Mouse (Mus musculus) ES-E14 (cell line): ENCODE measurements at regions not wholly inside any gene's neighbourhood (a gene's known extent, or its start where the extent isn't known, plus 50 kb on each side); places are given as distances from the start of the nearest gene placed in this dataset.

Source experiments
- DNase-seq: peaks from one replicate; pipeline ENCODE4 v3.0.0-alpha.2; 2013; ENCODE audit warnings: low read depth, low spot score
- H3K27ac ChIP-seq: 2 replicates; pipeline ENCODE4 v1.5.1; 2012; ENCODE audit warnings: low read depth, mild to moderate bottlenecking, low read length, moderate library complexity, mixed read lengths; ENCODE audit not compliant: poor library complexity, insufficient read depth, severe bottlenecking
- H3K36me3 ChIP-seq: 2 replicates; pipeline ENCODE4 v1.6.1; 2012; ENCODE audit warnings: mild to moderate bottlenecking, low read length, moderate library complexity, mixed read lengths; ENCODE audit not compliant: control insufficient read depth, poor library complexity, insufficient read depth, severe bottlenecking
- H3K4me1 ChIP-seq, 2 experiments: fragments of 150-350 bp in 1 of 2; sonication (generic) in 1 of 2; 2 replicates each; pipeline ENCODE4 v1.6.1; 2012; ENCODE audit warnings: low read length in 2 of 2, mild to moderate bottlenecking in 1 of 2, mixed read lengths in 1 of 2; ENCODE audit not compliant: control insufficient read depth in 2 of 2, insufficient read depth in 2 of 2, poor library complexity in 1 of 2
- H3K4me3 ChIP-seq, 2 experiments: fragments of 150-350 bp in 1 of 2; sonication (generic) in 1 of 2; 2 replicates each; pipeline ENCODE4 v1.5.1; 2012; ENCODE audit warnings: low read length in 2 of 2, low read depth in 1 of 2, mild to moderate bottlenecking in 1 of 2, mixed read lengths in 1 of 2; ENCODE audit not compliant: insufficient read depth in 1 of 2, poor library complexity in 1 of 2, severe bottlenecking in 1 of 2
- H3K9ac ChIP-seq: 2 replicates; pipeline ENCODE4 v1.6.1; 2012; ENCODE audit warnings: low read depth, mild to moderate bottlenecking, low read length, mixed read lengths; ENCODE audit not compliant: poor library complexity, insufficient read depth, severe bottlenecking
- H3K9me3 ChIP-seq: fragments of 150-350 bp; sonication (generic); 2 replicates; pipeline ENCODE4 v1.6.1; 2012; ENCODE audit warnings: low read depth, mild to moderate bottlenecking, low read length; ENCODE audit not compliant: control insufficient read depth, insufficient read depth
- CHD2 ChIP-seq: IDR thresholded peaks from 2 replicates; pipeline ENCODE4 v1.6.1; 2014; ENCODE audit warnings: mild to moderate bottlenecking, low read depth, low read length, inconsistent platforms
- HCFC1 ChIP-seq: IDR thresholded peaks from 2 replicates; pipeline ENCODE4 v1.6.1; 2012; ENCODE audit warnings: low read length, inconsistent platforms, borderline replicate concordance; ENCODE audit not compliant: insufficient read depth
- MAFK ChIP-seq: IDR thresholded peaks from 2 replicates; pipeline ENCODE4 v1.6.1; 2014; ENCODE audit warnings: mild to moderate bottlenecking, low read depth, low read length, inconsistent platforms; ENCODE audit not compliant: insufficient read depth
- ZC3H11A ChIP-seq: IDR thresholded peaks from 2 replicates; pipeline ENCODE4 v1.6.1; 2012; ENCODE audit warnings: low read depth, mild to moderate bottlenecking, inconsistent platforms, low read length, borderline replicate concordance
- ZNF384 ChIP-seq: IDR thresholded peaks from 2 replicates; pipeline ENCODE4 v1.6.1; 2012; ENCODE audit warnings: low read depth, low read length, inconsistent platforms
- in situ Hi-C, 2 experiments: fragments of 600-800 bp; cut with MboI; formaldehyde crosslinking; loops; one replicate each; pipeline ENCODE4 v1.15.1; 2025; ENCODE audit warnings: low sequenced_read_pairs in 2 of 2, inconsistent platforms in 1 of 2; ENCODE audit not compliant: unreplicated experiment in 2 of 2

GRCm38 (mm10) chr4:142321209-142321863, 82.1 kb upstream of the Kazn start:
- H3K27ac ChIP-seq = no peak overlapping the region
- H3K9ac ChIP-seq = no peak overlapping the region
- no peaks in the 10 kb centered on the region for H3K9me3 ChIP-seq
- in situ Hi-C loops = no loop called here
- no peak for TF ChIP-seq CHD2
- no peak for TF ChIP-seq MAFK
- TF ChIP-seq HCFC1 = no peak
- TF ChIP-seq ZC3H11A = no peak
- TF ChIP-seq ZNF384 = no peak
- no peak for DNase-seq
- H3K4me3 ChIP-seq = no peak overlapping the region
- no peaks in the 10 kb centered on the region for H3K4me1 ChIP-seq
- no peaks in the 10 kb centered on the region for H3K36me3 ChIP-seq

DNA sequence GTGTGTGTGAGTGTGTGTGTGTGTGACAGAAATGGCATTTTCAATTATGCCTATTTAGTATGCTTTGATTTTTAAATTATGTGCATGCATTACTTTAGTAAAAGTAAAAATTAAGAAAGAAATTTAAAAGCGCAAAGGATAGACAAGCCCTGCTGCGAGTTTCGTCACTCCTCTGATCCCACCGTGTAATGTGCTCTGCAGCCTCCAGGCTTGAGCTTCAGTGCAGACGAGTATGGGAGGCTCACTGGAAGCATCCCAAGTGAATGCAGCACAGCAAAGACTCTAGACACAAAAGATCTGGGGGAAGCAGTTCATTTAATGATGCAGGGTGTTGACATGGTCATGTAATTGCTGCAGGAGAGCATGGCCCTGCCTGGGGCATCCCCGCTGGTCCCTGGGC, 71.1 kb upstream of the Kazn start:
- in situ Hi-C loops = no loop called here
- Histone ChIP-seq H3K4me1 (no peaks in the 10 kb centered on the region), H3K4me3 (no peak overlapping the region), H3K36me3 (no peaks in the 10 kb centered on the region), H3K9ac (no peak overlapping the region), H3K9me3 (no peaks in the 10 kb centered on the region), H3K27ac (no peak overlapping the region)
- TF ChIP-seq ZC3H11A (no peak), HCFC1 (no peak), MAFK (no peak), CHD2 (no peak), ZNF384 (no peak)
- DNase-seq = no peak

- Histone ChIP-seq H3K9me3 (no peaks in the 10 kb centered on the region), H3K36me3 (no peaks in the 10 kb centered on the region), H3K4me3 (no peak overlapping the region), H3K27ac (no peak overlapping the region), H3K4me1 (no peaks in the 10 kb centered on the region), H3K9ac (no peak overlapping the region)
- no peak for TF ChIP-seq ZC3H11A
- TF ChIP-seq CHD2 = no peak
- no peak for TF ChIP-seq HCFC1
- TF ChIP-seq ZNF384 = no peak
- no peak for TF ChIP-seq MAFK
- in situ Hi-C loops = no loop called here
- DNase-seq = no peak
Measured at GRCm38 (mm10) chr4:142308271-142308670, 69.1 kb upstream of the Kazn start.

GRCm38 (mm10) chr4:142307321-142307720, 68.1 kb upstream of the Kazn start:
- DNase-seq = no peak
- in situ Hi-C loops = no loop called here
- H3K27ac ChIP-seq = no peak overlapping the region

GRCm38 (mm10) chr4:142306076-142306475, 66.9 kb upstream of the Kazn start:
- Histone ChIP-seq H3K4me1 (no peaks in the 10 kb centered on the region), H3K9me3 (no peaks in the 10 kb centered on the region), H3K36me3 (no peaks in the 10 kb centered on the region), H3K27ac (no peak overlapping the region), H3K4me3 (no peak overlapping the region), H3K9ac (no peak overlapping the region)
- in situ Hi-C loops = no loop called here
- TF ChIP-seq ZNF384 (no peak), CHD2 (no peak), MAFK (no peak), HCFC1 (no peak), ZC3H11A (no peak)
- DNase-seq = no peak

More at GRCm38 (mm10) chr4:142307321-142307720, 68.1 kb upstream of the Kazn start:
- no peaks in the 10 kb centered on the region for H3K4me1 ChIP-seq
- H3K9ac ChIP-seq = no peak overlapping the region
- H3K4me3 ChIP-seq = no peak overlapping the region
- H3K9me3 ChIP-seq = no peaks in the 10 kb centered on the region
- H3K36me3 ChIP-seq = no peaks in the 10 kb centered on the region
- no peak for TF ChIP-seq ZNF384
- TF ChIP-seq HCFC1 = no peak
